Mouse (Mus musculus) kidney, postnatal 25 days (tissue): ENCODE measurements around the gene Pdxdc1.
"Not testable (repeated sequence)": the region's sequence is repeated elsewhere in the genome, so short reads cannot be mapped to it uniquely, and the experiment has no call there.

Experiments used
- DNase-seq, 2 experiments: peaks; one replicate each; pipeline ENCODE4 v3.0.0; 2021; ENCODE audit warnings: mixed read lengths in 2 of 2

The Pdxdc1 gene

GRCm38 (mm10) chr16:13812152-13812551 lies 90.8 kb downstream of the Pdxdc1 start:
- no peak for DNase-seq

DNA sequence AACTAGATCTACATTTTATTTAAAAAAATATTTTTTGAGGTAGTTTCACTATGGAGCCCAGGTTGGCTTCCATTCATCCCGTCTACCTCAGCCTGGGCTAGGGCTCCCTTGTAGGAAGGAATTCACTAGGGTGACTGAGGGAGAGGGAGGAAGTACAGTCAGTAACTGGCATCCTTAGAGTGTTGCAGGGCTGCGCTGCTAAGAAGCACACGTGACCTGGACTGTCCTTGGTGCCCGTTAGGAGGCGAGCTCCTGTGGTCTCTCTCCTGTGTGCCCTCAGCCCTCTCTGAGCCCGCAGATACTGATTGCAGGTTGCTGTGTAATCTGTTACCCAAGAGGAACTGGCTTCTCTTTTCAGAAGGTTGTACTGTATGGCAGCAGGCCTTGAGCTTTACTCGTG lies 94.5 kb downstream of the Pdxdc1 start:
- no peak for DNase-seq

DNA sequence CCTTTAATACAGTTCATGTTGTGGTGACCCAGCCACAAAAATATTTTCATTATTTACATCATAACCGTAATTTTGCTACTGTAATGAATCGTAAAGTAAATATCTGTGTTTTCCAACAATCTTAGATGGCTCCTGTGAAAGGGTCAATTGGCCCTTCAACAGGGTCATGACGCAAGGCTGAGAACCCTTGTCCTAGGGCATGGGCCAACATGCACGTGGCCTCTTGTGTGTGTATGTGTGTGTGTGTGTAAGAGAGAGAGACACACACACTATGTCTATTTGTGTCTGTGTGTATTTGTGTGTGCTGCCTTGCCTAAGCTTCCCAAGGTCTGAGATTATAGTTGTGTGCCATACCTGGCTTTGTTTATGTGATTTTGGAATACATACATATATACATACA lies 95.3 kb downstream of the Pdxdc1 start:
- no peak for DNase-seq

DNA sequence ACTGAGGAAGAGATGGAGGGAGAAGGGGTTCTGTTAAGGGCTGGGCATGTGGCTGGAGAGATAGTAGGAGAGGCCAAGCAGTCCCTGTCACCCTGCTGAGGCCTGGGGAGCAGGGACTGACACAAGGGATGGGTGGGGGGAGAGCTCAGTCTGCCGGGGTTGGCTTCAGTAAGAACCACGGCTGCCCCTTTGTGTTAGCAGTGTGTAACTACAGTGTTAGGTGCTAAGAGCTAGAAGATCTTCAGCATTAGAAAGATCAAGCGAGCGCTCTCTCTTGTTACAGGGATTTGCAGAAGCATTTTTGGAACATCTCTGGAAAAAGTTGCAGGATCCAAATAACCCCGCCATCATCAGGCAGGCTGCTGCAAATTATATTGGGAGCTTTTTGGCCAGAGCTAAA lies 98.3 kb downstream of the Pdxdc1 start:
- no peak for DNase-seq

DNA sequence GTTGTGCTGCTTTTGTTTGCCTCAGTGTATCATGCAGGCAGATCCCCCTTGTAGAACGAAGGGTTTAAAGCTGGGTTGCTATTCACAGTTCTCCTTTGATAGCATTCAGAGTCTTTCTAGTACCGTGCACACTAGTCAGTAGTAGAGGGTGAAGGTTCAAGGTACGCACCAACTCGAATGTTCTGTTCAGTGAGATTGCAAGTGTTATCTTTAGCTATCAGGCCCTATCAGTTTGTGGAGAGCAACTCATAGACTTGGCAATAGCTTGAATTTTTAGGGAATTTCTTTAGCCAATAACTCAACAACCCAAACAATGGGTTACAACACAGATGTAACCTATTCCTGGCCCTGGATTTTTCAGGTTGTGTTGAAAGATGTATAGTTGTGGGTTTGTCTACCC lies 101.7 kb downstream of the Pdxdc1 start:
- DNase-seq: no peak

- DNase-seq: no peak
Observed at GRCm38 (mm10) chr16:13796746-13797175, 106.2 kb downstream of the Pdxdc1 start.

DNA sequence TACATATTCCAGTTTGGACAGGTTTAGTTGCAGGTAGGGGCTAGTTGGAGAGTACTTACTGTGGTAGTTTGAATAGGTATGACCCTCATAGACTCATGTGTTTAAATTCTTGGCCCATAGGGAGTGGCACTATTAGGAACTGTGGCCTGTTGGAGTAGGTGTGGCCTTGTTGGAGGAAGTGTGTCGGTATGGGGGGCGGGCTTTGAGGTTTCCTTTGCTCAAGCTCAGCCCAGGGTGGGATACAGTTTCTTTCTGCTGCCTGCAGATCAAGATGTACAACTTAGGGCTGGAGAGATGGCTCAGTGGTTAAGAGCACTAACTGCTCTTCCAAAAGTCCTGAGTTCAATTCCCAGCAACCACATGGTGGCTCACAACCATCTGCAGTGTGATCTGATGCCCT lies 109.5 kb downstream of the Pdxdc1 start:
- not testable (repeated sequence) for DNase-seq

DNA sequence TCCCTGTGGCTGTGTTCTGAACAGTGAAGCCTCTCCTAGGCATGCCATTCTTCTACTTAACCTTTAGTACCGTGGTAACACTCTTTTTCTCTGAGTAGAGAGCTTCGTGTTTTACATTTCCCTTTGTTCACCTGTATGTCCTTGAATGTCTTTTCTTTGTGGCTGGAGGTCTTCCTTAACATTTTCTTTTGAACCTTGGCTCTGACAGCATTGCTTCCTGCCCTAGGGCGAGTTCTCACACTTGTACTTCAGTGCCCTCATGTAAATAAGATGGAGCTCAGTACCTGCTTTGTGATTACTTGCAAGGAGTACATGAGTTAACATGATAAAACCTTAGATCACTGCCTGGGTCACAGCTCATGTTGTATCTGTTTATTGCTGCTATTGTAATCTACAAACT lies 117.0 kb downstream of the Pdxdc1 start:
- no peak for DNase-seq
